Mouse (Mus musculus) liver, adult 2 months (tissue): Measurements from ENCODE around the gene Fam193a.

ENCODE experiments used
- CTCF ChIP-seq: fragments of 200-500 bp; IDR thresholded peaks from 2 replicates; pipeline ENCODE4 v1.5.1; 2011; ENCODE audit warnings: low read depth, low read length, control low read depth
- POLR2A ChIP-seq: fragments of 200-500 bp; IDR thresholded peaks from 2 replicates; pipeline ENCODE4 v1.6.1; 2011; ENCODE audit warnings: low read length, control low read depth; ENCODE audit not compliant: insufficient read depth; ENCODE audit errors: extremely low read depth

DNA sequence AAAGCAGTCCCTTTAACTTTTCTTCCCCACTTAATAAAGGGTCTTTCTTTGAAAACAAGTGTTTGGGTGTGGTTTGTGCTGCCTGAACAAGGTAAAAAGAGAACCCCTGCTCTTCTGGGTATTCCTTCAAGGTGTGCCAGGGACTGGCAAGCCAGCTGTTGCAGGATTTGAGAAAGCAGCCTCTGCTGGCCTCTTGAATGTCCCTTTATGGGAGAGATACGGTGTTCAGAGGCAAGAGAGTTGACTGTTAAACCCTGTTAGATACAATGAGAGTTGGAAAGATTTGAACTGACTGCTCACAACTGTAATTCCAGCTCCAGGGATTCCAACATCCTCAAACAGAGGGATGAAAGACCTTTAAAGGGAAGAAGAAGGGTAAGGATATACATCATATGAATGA lies 35.7 kb upstream of the Fam193a start:
- TF ChIP-seq CTCF: no peak
- no peak for TF ChIP-seq POLR2A
